Mouse (Mus musculus) liver, adult 2 months (tissue): ENCODE data around the gene Gm364. TPM values are rescaled to one million over a fixed set of nuclear protein-coding genes. Genes with fewer than 3 reads are reported as not detected.

Experiments
- DNase-seq: peaks from one replicate; pipeline ENCODE4 v3.0.0-alpha.2; 2011; ENCODE audit warnings: low read depth, low spot score; ENCODE audit errors: extremely low read depth
- H3K27ac ChIP-seq: fragments of 200-500 bp; replicated peaks from 2 replicates; pipeline ENCODE4 v1.5.1; 2012; ENCODE audit warnings: low read depth, mild to moderate bottlenecking, control low read depth, inconsistent platforms, low read length; ENCODE audit not compliant: insufficient read depth
- H3K27me3 ChIP-seq: fragments of 200-500 bp; 2 replicates; pipeline ENCODE4 v1.6.1; 2012; ENCODE audit warnings: mild to moderate bottlenecking, moderate library complexity, low read length, inconsistent platforms; ENCODE audit not compliant: control insufficient read depth, insufficient read depth
- H3K36me3 ChIP-seq: fragments of 200-500 bp; 2 replicates; pipeline ENCODE4 v1.6.1; 2012; ENCODE audit warnings: low read length, inconsistent platforms; ENCODE audit not compliant: control insufficient read depth, insufficient read depth
- H3K4me1 ChIP-seq: fragments of 200-500 bp; 2 replicates; pipeline ENCODE4 v1.6.1; 2011; ENCODE audit warnings: low read length; ENCODE audit not compliant: control insufficient read depth, insufficient read depth
- H3K4me3 ChIP-seq: fragments of 200-500 bp; 2 replicates; pipeline ENCODE4 v1.5.1; 2011; ENCODE audit warnings: low read depth, mild to moderate bottlenecking, control low read depth, low read length, moderate library complexity; ENCODE audit not compliant: insufficient read depth
- H3K79me2 ChIP-seq: fragments of 200-500 bp; 2 replicates; pipeline ENCODE4 v1.6.1; 2012; ENCODE audit warnings: inconsistent platforms, mild to moderate bottlenecking, low read length, moderate library complexity; ENCODE audit not compliant: control insufficient read depth, insufficient read depth
- H3K9ac ChIP-seq: fragments of 200-500 bp; 2 replicates; pipeline ENCODE4 v1.6.1; 2012; ENCODE audit warnings: low read depth, mild to moderate bottlenecking, control low read depth, inconsistent platforms, low read length
- CTCF ChIP-seq: fragments of 200-500 bp; IDR thresholded peaks from 2 replicates; pipeline ENCODE4 v1.5.1; 2011; ENCODE audit warnings: low read depth, low read length, control low read depth
- POLR2A ChIP-seq: fragments of 200-500 bp; IDR thresholded peaks from 2 replicates; pipeline ENCODE4 v1.6.1; 2011; ENCODE audit warnings: low read length, control low read depth; ENCODE audit not compliant: insufficient read depth; ENCODE audit errors: extremely low read depth
- WGBS: fragments of 180-500 bp; shearing (Covaris S2); methylation state at CpG from one replicate; pipeline ENCODE4 v1.1.7; 2018; 5-methylcytosine and 5-hydroxymethylcytosine counted together
- polyA plus RNA-seq: library from polyadenylated mRNA; depleted of rRNA; stranded (reverse); fragments of >200 nt; gene quantifications from 2 replicates; pipeline ENCODE4 v1.2.3, GENCODE M21; 2012
- total RNA-seq: library from RNA; depleted of rRNA; stranded (reverse); fragments of >200 nt; gene quantifications from 2 replicates; pipeline ENCODE4 v1.2.3, GENCODE M21; 2014

The Gm364 gene
- total and polyA plus RNA-seq, 2 experiments = not detected

- no peak overlapping the region for H3K9ac ChIP-seq
- H3K4me3 ChIP-seq = no peak overlapping the region
- WGBS = 93% methylated on average over 3 of the region's 3 CpGs
These were observed 31.9 kb upstream of the Gm364 start for GRCm38 (mm10) chrX:57377096-57377495.

DNA sequence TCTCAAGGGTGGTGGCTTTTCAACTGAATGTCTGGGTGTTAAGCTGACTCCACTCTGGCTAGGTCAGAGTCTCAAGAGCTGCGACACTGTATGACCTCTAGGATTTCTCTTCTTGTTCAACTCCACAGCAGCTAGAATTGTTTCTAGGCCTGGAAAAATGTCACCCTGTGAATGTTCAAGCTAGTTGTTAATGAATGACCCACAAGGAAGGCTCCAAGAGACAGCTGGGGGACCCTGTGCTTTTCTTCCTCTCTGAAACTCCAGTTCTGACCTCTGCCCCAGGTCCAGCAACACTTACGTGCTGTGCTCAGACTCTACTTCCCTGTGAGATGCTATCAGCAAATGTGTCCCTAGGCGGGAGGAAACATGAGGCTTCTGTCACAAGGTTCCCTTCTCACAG lies 30.4 kb upstream of the Gm364 start:
- DNase-seq = no peak
- H3K27ac ChIP-seq = no peak overlapping the region
- WGBS = 84% methylated on average over 3 of the region's 3 CpGs
- H3K9ac ChIP-seq = no peak overlapping the region
- H3K36me3 ChIP-seq = peaks cover 17% of the 10 kb centered on the region
- no peak for TF ChIP-seq CTCF
- TF ChIP-seq POLR2A = no peak
- H3K79me2 ChIP-seq = no peaks in the 10 kb centered on the region
- H3K4me1 ChIP-seq = no peaks in the 10 kb centered on the region
- H3K27me3 ChIP-seq = no peaks in the 10 kb centered on the region
- no peak overlapping the region for H3K4me3 ChIP-seq

More at GRCm38 (mm10) chrX:57377096-57377495, 31.9 kb upstream of the Gm364 start:
- TF ChIP-seq POLR2A (no peak), CTCF (no peak)
- no peaks in the 10 kb centered on the region for H3K4me1 ChIP-seq
- H3K27me3 ChIP-seq = no peaks in the 10 kb centered on the region
- no peak for DNase-seq
- H3K79me2 ChIP-seq = no peaks in the 10 kb centered on the region
- no peak overlapping the region for H3K27ac ChIP-seq
- peaks cover 17% of the 10 kb centered on the region for H3K36me3 ChIP-seq

DNA sequence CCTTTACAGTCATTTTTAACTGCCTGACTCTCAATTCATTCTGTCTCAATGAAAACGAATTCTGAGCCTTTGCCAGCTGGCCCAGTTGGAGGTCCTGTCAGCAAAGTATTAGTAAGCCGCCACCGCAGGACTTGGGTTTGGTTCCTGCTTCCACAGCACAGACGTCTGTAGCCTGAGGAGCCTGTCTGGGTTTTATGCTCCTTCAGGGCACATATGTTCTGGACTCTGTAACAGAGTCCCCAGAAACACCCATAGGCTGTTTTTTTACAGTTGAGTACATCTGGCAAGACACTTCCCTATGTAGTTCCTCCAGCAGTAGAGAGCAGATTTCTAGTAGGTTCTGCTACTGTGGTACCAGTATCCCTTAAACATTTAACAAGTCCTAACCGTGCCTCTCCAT lies 28.0 kb upstream of the Gm364 start:
- 73% methylated on average over 5 of the region's 5 CpGs for WGBS
- peaks cover 29% of the 10 kb centered on the region for H3K36me3 ChIP-seq
- DNase-seq = no peak

GRCm38 (mm10) chrX:57392367-57393246 lies 16.3 kb upstream of the Gm364 start, which contains the start of gene Rbmx:
TSS of gene Rbmx (minus strand) at chrX:57393036.
- H3K4me1 ChIP-seq = no peaks in the 10 kb centered on the region
- peak within 1 kb of the TSS; percentile 89 for H3K9ac ChIP-seq
- DNase-seq = peak; percentile 93
- peaks cover 21% of the 10 kb centered on the region for H3K36me3 ChIP-seq
- TF ChIP-seq CTCF = no peak
- peak; percentile 47; the same call in 1 of the 2 replicates for TF ChIP-seq POLR2A
- WGBS = under 1% methylated on average over 50 of the region's 50 CpGs
- peak within 1 kb of the TSS; percentile 96 for H3K27ac ChIP-seq
- H3K27me3 ChIP-seq = no peaks in the 10 kb centered on the region
- H3K4me3 ChIP-seq = peak within 1 kb of the TSS; percentile 93
- no peaks in the 10 kb centered on the region for H3K79me2 ChIP-seq

More for the DNA sequence above, 28.0 kb upstream of the Gm364 start:
- no peak for TF ChIP-seq POLR2A
- no peak for TF ChIP-seq CTCF
- peaks cover 1% of the 10 kb centered on the region; the same call in 1 of the 2 replicates for H3K4me1 ChIP-seq
- H3K4me3 ChIP-seq = no peak overlapping the region
- H3K9ac ChIP-seq = no peak overlapping the region
- H3K27ac ChIP-seq = no peak overlapping the region
- H3K27me3 ChIP-seq = no peaks in the 10 kb centered on the region
- no peaks in the 10 kb centered on the region for H3K79me2 ChIP-seq

- Histone ChIP-seq H3K79me2 (no peaks in the 10 kb centered on the region), H3K27ac (no peak overlapping the region), H3K9ac (peak overlapping the region; percentile 56; the same call in 1 of the 2 replicates), H3K36me3 (peaks cover 15% of the 10 kb centered on the region), H3K27me3 (no peaks in the 10 kb centered on the region), H3K4me3 (peak overlapping the region; percentile 45), H3K4me1 (no peaks in the 10 kb centered on the region)
- 9% methylated on average over 7 of the region's 7 CpGs for WGBS
- peak; percentile 27 for DNase-seq
- TF ChIP-seq CTCF (no peak), POLR2A (no peak)
These were observed 15.5 kb upstream of the Gm364 start for GRCm38 (mm10) chrX:57393412-57393811.

DNA sequence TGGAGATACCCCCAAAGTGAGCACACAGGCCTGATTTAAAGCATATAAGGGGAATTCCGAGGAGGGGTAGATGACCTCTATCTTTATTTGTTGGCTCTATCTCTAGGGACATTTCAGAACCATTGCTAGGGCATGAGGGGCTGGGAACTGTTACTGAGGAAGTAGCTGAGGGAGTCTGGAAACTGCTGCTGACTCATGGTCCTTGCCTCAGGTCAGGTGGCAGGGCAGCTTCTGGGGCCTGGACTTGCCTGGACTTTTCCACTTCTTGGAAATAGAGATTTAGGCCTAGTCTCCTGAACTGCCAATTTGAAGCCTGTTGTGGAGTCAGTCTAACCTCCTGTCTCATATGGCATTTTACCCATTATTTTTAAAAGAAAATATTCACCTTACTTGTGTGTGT lies 7.6 kb upstream of the Gm364 start:
- H3K36me3 ChIP-seq = no peaks in the 10 kb centered on the region
- WGBS = 86% methylated on average over 1 of the region's 1 CpGs
- TF ChIP-seq CTCF (no peak), POLR2A (no peak)
- H3K79me2 ChIP-seq = no peaks in the 10 kb centered on the region
- no peak overlapping the region for H3K4me3 ChIP-seq
- no peak overlapping the region for H3K27ac ChIP-seq
- H3K27me3 ChIP-seq = no peaks in the 10 kb centered on the region
- H3K9ac ChIP-seq = no peak overlapping the region
- no peak for DNase-seq
- H3K4me1 ChIP-seq = no peaks in the 10 kb centered on the region
